15 mouse cellular contexts compared by ENCODE assay signal in the genomic region with DNA sequence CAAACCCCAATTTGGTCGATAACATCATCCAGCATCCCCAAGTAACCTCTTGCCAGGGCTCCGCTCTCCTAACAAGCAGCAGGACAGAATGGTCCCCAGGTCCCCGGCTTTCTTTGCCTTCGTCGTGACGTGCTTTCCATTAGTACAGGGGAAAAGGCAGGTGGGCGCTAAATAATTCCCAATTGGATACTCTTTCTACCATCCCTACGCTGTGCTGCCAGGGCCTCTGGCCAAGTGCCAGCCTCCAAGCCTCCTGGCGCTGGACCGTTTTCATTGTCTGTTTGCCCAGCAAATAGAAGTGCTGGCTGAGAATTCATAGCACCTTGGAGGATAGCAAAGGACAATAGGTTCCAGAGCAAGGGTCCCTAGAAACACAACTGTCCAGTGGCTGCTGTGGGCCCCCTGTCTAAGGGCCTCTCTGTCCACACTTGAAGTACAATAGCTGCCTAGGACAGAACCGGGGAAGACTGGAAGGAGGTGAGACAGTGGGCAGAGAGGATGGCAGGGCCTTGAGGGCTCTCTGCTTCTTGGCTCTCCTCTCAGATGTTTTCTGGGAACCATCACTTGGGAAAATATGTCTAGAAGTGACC.
A peak's percentile ranks its signal among the peaks of the same experiment; 100 is the strongest.
DNase-seq lines count a peak whose midpoint lies in the region; ATAC-seq and TF ChIP-seq lines count a peak whose summit lies in the region.
"Had no signal": no experiment of that assay in that cellular context is flagged by ENCODE, and none has a peak within 500 bp of the region (broad histone marks: within the 10 kb centered on the region; RNA-seq: fewer than 3 reads in every experiment).

No protein-coding gene starts in this region.

- no peak overlapping the region for H3K4me2 ChIP-seq in hindbrain, embryonic 12.5 days (replicated peaks)
- no peak overlapping the region for H3K4me2 ChIP-seq in hindbrain, embryonic 16.5 days (ENCODE audit: low read length)
- no peak overlapping the region for H3K4me2 ChIP-seq in forebrain, postnatal 0 days (ENCODE audit: low read depth)
- no peak overlapping the region for H3K4me2 ChIP-seq in neural tube, embryonic 14.5 days (ENCODE audit: low read depth, low read length)
- H3K4me2 ChIP-seq: heart, embryonic 15.5 days; liver, embryonic 11.5 days had no signal

- no peak overlapping the region for H3K27ac ChIP-seq in hindbrain, embryonic 12.5 days
- no peak overlapping the region for H3K27ac ChIP-seq in hindbrain, embryonic 16.5 days (ENCODE audit: low read depth, low read length)
- no peak overlapping the region for H3K27ac ChIP-seq in forebrain, postnatal 0 days (ENCODE audit: low read depth, low read length)
- no peak overlapping the region for H3K27ac ChIP-seq in neural tube, embryonic 14.5 days (ENCODE audit: low read depth, low read length)
- H3K27ac ChIP-seq: embryonic facial prominence, embryonic 10.5 days; heart, embryonic 15.5 days had no signal

- H3K4me1 ChIP-seq in hindbrain, embryonic 12.5 days, result peaks cover 13% of the 10 kb centered on the region
- H3K4me1 ChIP-seq in hindbrain, embryonic 16.5 days (ENCODE audit: control insufficient read depth, insufficient read depth, low read depth, low read length), result peaks cover 4% of the 10 kb centered on the region
- H3K4me1 ChIP-seq in forebrain, postnatal 0 days (ENCODE audit: insufficient read depth), result peaks cover 3% of the 10 kb centered on the region; the same call in 1 of the 2 replicates
- H3K4me1 ChIP-seq in neural tube, embryonic 14.5 days (ENCODE audit: control insufficient read depth, insufficient read depth, low read length), result 0 out of 2 replicates have a peak, but pooled peaks cover 4% of the 10 kb centered on the region

- no peaks in the 10 kb centered on the region for H3K9me3 ChIP-seq in hindbrain, embryonic 12.5 days (replicated peaks)
- H3K9me3 ChIP-seq in hindbrain, embryonic 16.5 days (ENCODE audit: control insufficient read depth, low read length), result no peaks in the 10 kb centered on the region
- no peaks in the 10 kb centered on the region for H3K9me3 ChIP-seq in forebrain, postnatal 0 days (ENCODE audit: low read length)
- H3K9me3 ChIP-seq in neural tube, embryonic 14.5 days (ENCODE audit: control insufficient read depth, low read length), result no peaks in the 10 kb centered on the region
- H3K9me3 ChIP-seq: embryonic facial prominence, embryonic 10.5 days; heart, embryonic 15.5 days had no signal

- no peak overlapping the region for H3K4me3 ChIP-seq in hindbrain, embryonic 12.5 days
- no peak overlapping the region for H3K4me3 ChIP-seq in hindbrain, embryonic 16.5 days (ENCODE audit: low read length)
- no peak overlapping the region for H3K4me3 ChIP-seq in forebrain, postnatal 0 days (ENCODE audit: low read depth, low read length)
- no peak overlapping the region for H3K4me3 ChIP-seq in neural tube, embryonic 14.5 days (ENCODE audit: low read depth, low read length)
- H3K4me3 ChIP-seq: embryonic facial prominence, embryonic 10.5 days; heart, embryonic 15.5 days had no signal

- no peak for TF ChIP-seq CTCF in forebrain, postnatal 0 days (IDR thresholded peaks at IDR 0.05; ENCODE audit: low read depth)

- no peaks in the 10 kb centered on the region for H3K36me3 ChIP-seq in hindbrain, embryonic 12.5 days
- H3K36me3 ChIP-seq in hindbrain, embryonic 16.5 days (ENCODE audit: control insufficient read depth, insufficient read depth, low read length), result no peaks in the 10 kb centered on the region
- no peaks in the 10 kb centered on the region for H3K36me3 ChIP-seq in forebrain, postnatal 0 days (ENCODE audit: insufficient read depth)
- no peaks in the 10 kb centered on the region for H3K36me3 ChIP-seq in neural tube, embryonic 14.5 days (ENCODE audit: control insufficient read depth, insufficient read depth, low read length)
- H3K36me3 ChIP-seq: embryonic facial prominence, embryonic 10.5 days; heart, embryonic 15.5 days had no signal

- ATAC-seq in hindbrain, embryonic 12.5 days (ENCODE audit: low FRiP score), result 0 out of 2 replicates have a peak, but pooled peaks have one; percentile 19
- ATAC-seq in hindbrain, embryonic 16.5 days, result no peak
- no peak for ATAC-seq in forebrain, postnatal 0 days
- peak; percentile 54; the same call in 1 of the 2 replicates for ATAC-seq in neural tube, embryonic 14.5 days (ENCODE audit: low read depth)

- H3K9ac ChIP-seq in hindbrain, embryonic 12.5 days, result no peak overlapping the region
- H3K9ac ChIP-seq in hindbrain, embryonic 16.5 days (ENCODE audit: low read depth, low read length), result no peak overlapping the region
- no peak overlapping the region for H3K9ac ChIP-seq in forebrain, postnatal 0 days
- no peak overlapping the region for H3K9ac ChIP-seq in neural tube, embryonic 14.5 days (replicated peaks; ENCODE audit: low read depth, low read length)
- H3K9ac ChIP-seq: heart, embryonic 15.5 days had no signal

- DNase-seq in retina, postnatal 1 day, result peak; percentile 37
- no peak for DNase-seq in retina, embryonic 14.5 days (ENCODE audit: low spot score)
- peak; percentile 13 for DNase-seq in forebrain, postnatal 0 days
- no peak for DNase-seq in layer of hippocampus, postnatal 25 days (ENCODE audit: extremely low spot score in 1 of 2, low spot score in 1 of 2)
- no peak for DNase-seq in yolk sac, embryonic 10.5 days (ENCODE audit: low spot score)
- DNase-seq: adrenal gland, adult 2 months; layer of hippocampus, postnatal 36 days; lung, postnatal 4 days; thymus, adult 2 months had no signal

- peaks cover 58% of the 10 kb centered on the region for H3K27me3 ChIP-seq in hindbrain, embryonic 12.5 days
- H3K27me3 ChIP-seq in hindbrain, embryonic 16.5 days (replicated peaks; ENCODE audit: control insufficient read depth, insufficient read depth, low read length), result 0 out of 2 replicates have a peak, but pooled peaks cover 6% of the 10 kb centered on the region
- H3K27me3 ChIP-seq in forebrain, postnatal 0 days (ENCODE audit: insufficient read depth, low read length), result no peaks in the 10 kb centered on the region
- H3K27me3 ChIP-seq in neural tube, embryonic 14.5 days (ENCODE audit: control insufficient read depth, insufficient read depth, low read length), result no peaks in the 10 kb centered on the region

- 46% methylated on average over 11 of the region's 11 CpGs for WGBS in hindbrain, embryonic 12.5 days
- WGBS in hindbrain, embryonic 16.5 days, result 37% methylated on average over 11 of the region's 11 CpGs
- 39% methylated on average over 11 of the region's 11 CpGs for WGBS in forebrain, postnatal 0 days
- 26% methylated on average over 11 of the region's 11 CpGs for WGBS in neural tube, embryonic 14.5 days

Comparison
In these comparisons a context has a peak if more than half of its experiments do, and no peak if none do; other contexts are left out.
1. ATAC-seq: peak in hindbrain, embryonic 12.5 days (single experiment) and neural tube, embryonic 14.5 days (single experiment); none in hindbrain, embryonic 16.5 days (single experiment) and forebrain, postnatal 0 days (single experiment).
2. DNase-seq: peak in retina, postnatal 1 day (single experiment) and forebrain, postnatal 0 days (single experiment); none in retina, embryonic 14.5 days (single experiment), layer of hippocampus, postnatal 25 days (0 of 2) and yolk sac, embryonic 10.5 days (single experiment).